Mouse (Mus musculus) adrenal gland (tissue): ENCODE data around the gene Ap1g1.

Experiments used
- intact Hi-C: fragments of 180-260 bp; cut with DNase I; formaldehyde crosslinking; loops from one replicate; pipeline ENCODE4 v1.15.1; 2025

Ap1g1 gene

GRCm38 (mm10) chr8:109779431-109780228, 1.3 kb downstream of the Ap1g1 start:
- intact Hi-C loops: loop anchor here (5.0 kb wide), 1 partner anchor 82 kb away; no protein-coding TSS in a partner anchor

- intact Hi-C loops: no loop called here
These were observed 2.2 kb downstream of the Ap1g1 start for GRCm38 (mm10) chr8:109780548-109780947.

DNA sequence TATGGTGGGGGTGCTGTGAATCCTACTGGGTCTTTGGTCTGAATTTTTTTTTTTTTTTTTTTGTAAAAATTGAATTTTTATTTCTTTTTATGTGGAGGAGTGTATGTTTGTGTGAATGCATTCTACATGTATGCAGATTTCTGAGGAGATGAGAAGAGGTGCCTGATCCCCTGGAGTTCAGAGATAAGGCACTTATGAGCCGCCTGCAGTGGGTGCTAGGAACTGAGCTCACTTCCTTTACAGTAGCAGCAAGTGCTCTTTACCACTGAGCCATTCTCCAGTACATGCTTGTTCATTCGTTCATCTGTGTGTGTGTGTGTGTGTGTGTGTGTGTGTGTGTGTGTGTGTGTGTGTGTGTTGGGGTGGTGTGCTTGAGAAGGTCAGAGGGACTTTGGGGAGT, 12.6 kb downstream of the Ap1g1 start:
- intact Hi-C loops: no loop called here

- intact Hi-C loops: no loop called here
These were observed 16.8 kb downstream of the Ap1g1 start for GRCm38 (mm10) chr8:109795166-109795565.

DNA sequence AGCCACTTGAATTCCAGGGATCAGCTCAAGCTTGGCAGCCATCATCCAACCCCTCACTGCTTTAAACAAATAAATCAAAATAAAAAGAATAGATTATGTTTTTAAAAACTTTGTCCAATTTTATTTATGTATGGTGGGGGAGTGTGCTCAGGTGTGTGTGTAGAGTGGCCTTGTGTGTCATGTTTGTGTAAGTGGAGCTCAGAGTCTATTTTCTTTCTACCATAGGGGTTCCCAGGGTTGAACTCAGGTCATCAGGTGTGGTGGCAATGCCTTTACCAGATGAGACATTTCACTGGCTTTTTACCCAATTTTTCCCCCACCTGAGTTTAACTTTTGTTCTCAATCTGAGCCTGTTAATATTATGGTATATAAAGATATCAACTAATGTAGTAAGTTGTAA, 20.4 kb downstream of the Ap1g1 start:
- intact Hi-C loops: no loop called here

DNA sequence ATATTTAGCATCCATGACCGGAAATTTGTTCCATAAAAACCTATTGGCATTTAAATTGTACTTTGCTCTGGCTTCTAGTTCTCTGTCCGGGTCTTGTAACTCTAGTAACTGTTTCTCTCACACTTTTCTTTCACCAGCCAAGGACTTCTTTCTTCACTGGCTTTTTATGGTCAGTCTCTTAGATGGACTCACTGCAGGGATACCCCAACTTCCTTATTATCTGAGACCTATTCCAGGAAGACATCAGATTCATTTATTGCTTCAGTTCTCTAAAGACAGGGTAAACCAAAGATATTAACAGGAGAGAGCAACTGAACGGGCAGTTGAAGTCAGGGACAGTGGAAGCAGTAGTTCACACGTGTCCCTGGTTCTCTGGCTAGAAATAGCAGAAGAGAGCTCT, 20.9 kb downstream of the Ap1g1 start:
- intact Hi-C loops: no loop called here

- intact Hi-C loops: no loop called here
These were observed 22.0 kb downstream of the Ap1g1 start for GRCm38 (mm10) chr8:109800325-109800724.

GRCm38 (mm10) chr8:109803211-109803610, 24.9 kb downstream of the Ap1g1 start:
- intact Hi-C loops: no loop called here

- intact Hi-C loops: no loop called here
These were observed 25.4 kb downstream of the Ap1g1 start for GRCm38 (mm10) chr8:109803801-109804200.

- intact Hi-C loops: no loop called here
These were observed 28.2 kb downstream of the Ap1g1 start for GRCm38 (mm10) chr8:109806522-109806921.

DNA sequence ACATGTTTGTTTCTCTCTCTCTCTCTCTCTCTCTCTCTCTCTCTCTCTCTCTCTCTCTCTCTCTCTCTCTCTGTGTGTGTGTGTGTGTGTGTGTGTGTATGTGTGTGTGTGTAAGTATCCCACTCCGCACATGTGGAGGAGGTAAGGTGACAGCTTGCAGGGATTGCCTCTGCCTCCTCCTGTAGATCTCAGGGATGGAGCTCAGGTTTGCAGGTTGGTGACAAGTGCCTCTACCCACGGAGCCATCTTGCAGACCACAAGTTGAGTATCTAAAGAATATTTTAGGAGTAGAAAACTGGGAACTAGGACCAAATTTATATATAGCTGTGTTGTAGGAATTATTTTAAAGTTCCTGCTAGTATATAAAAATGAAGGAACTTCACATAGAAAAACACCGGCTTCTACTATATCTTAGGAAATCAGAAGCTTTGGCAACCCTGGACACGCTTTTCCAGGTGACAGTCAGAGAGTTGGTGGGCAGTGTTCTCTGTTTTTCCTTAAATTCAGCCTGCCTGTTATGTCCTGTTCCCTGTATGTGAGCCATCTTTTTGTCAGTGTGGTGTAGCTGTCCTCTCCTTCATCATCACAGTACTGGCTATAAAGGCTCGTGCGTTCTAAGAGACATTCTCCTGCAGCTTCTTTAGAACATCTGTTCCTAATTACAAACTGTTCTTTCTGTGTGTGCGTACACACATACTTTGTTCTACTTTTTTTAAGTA, 29.2 kb downstream of the Ap1g1 start:
- intact Hi-C loops: no loop called here

- intact Hi-C loops: no loop called here
These were observed 29.7 kb downstream of the Ap1g1 start for GRCm38 (mm10) chr8:109808120-109808447.

DNA sequence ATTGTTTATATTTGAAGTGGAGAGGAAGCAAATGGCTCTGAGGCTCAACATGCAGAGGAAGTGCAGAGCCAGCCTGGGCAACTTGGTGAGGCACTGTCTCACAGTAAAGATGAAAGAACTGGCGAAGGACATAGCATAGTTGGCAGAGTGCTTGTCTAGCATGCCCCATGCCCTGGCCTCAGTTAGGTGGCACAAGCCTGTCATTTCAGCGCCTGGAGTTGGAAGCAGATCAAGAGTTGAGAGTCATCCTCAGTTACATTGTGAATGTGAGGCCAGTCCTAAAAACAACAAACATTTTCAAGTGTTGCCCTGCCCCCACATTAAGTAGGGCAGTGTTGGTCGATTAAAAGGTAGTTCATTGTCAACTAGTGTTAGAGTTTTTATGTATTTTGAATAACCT, 32.1 kb downstream of the Ap1g1 start:
- intact Hi-C loops: no loop called here

- intact Hi-C loops: no loop called here
These were observed 36.9 kb downstream of the Ap1g1 start for GRCm38 (mm10) chr8:109815268-109815667.

DNA sequence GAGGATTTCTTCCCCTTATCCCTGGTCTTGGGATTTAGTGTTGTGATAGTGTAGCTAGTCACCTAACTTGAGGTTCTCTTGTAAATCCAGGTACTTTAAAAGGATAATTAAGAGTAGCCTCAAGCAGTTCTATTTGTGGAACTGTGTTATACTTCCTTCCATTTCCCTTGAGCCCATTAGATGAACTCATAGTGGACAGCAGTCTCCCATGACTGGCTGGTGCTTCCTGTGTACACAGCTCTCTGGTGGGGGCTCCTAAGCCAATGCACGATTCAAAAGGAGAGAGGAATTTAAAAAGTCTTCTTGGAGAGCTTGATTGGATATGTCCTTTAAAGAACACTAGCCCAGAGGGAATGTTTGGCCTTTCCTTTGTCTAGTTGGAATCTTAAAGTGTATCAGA, 39.6 kb downstream of the Ap1g1 start:
- intact Hi-C loops: no loop called here

DNA sequence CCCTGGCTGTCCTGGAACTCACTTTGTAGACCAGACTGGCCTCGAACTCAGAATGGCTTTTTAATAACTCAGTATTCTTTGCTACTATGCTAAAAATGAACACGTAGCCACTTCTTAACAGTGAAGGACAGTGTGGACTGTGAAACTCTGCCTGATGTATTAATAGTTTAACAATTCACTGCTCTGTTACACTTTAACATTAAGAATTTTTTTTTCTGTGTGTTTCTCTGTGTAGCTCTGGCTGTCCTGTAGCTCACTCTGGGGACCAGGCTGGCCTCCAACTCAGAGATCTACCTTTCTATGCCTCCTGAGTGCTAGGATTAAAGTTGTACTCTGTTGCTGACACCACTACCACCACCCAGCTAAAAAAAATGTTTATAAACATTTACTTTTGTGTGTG, 45.2 kb downstream of the Ap1g1 start:
- intact Hi-C loops: no loop called here

GRCm38 (mm10) chr8:109839822-109840221, 61.5 kb downstream of the Ap1g1 start:
- intact Hi-C loops: no loop called here

DNA sequence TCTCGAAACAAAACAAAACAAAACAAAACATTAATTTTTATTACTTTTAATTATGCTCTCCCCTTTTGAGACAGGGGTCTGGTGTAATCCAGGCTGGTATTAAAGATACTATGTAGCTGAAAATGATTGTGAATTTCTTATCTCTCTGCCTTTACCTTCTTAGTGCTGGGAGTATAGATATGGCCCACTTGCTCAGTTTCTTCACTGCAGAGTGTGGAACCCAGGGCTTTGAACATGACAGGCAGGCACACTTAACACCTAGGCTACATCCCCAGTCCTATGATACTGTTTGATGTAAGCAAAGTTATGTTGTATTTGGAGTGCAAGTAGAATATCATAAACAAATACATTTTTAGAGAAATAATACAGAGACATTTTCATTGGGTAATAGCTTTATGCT, 64.1 kb downstream of the Ap1g1 start:
- intact Hi-C loops: no loop called here

GRCm38 (mm10) chr8:109847866-109848265, 69.5 kb downstream of the Ap1g1 start:
- intact Hi-C loops: no loop called here

- intact Hi-C loops: no loop called here
These were observed 70.6 kb downstream of the Ap1g1 start for GRCm38 (mm10) chr8:109848981-109849380.

- intact Hi-C loops: loop anchor here (2.0 kb wide), 1 partner anchor 65 kb away; no protein-coding TSS in a partner anchor
These were observed 75.1 kb downstream of the Ap1g1 start for GRCm38 (mm10) chr8:109853423-109853822.

DNA sequence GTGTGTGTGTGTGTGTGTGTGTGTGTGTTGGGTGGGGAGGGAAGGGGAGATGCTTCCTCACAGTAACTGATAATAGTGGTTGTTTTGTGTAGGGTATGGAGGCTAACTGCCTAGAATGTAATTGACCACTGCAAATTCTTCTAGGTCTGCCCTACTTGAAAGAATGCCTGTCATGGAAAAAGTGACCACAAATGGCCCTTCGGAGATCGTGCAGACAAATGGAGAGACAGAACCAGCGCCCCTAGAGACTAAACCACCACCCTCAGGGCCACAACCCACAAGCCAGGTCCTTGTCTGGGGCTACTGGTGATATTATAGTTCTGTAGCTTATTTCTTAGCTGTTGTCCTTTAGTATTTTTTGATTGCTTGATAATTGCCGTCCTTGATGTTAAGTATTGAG, 76.2 kb downstream of the Ap1g1 start:
- intact Hi-C loops: no loop called here

DNA sequence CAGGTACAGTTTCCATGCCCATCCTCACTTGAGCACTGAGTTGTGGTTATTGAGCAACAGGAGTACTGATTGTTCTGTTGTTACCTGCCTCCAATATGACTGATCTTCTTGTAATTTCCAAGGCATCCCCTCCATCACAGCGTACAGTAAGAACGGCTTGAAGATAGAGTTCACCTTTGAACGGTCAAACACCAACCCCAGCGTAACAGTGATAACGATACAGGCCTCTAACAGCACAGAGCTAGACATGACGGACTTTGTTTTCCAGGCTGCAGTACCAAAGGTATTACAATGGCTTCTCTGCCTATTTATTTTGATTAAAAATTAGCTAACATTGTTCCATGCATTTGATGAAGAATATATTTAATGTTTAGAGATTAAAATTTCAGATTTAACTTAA, 77.1 kb downstream of the Ap1g1 start:
- intact Hi-C loops: no loop called here
